Mouse (Mus musculus) G1E (cell line): ENCODE measurements at regions not wholly inside any gene's neighbourhood (a gene's known extent, or its start where the extent isn't known, plus 50 kb on each side); places are given as distances from the start of the nearest gene placed in this dataset.

Experiments
- CTCF ChIP-seq: IDR thresholded peaks from 2 replicates; pipeline ENCODE4 v1.5.1; 2012; ENCODE audit warnings: low read depth, low read length, inconsistent platforms, mixed read lengths
- GATA1 ChIP-seq: IDR thresholded peaks from 2 replicates; pipeline ENCODE4 v1.6.1; 2012; ENCODE audit warnings: borderline replicate concordance, low read length, inconsistent platforms, mixed read lengths
- GATA2 ChIP-seq: IDR thresholded peaks from 2 replicates; pipeline ENCODE4 v1.6.1; 2012; ENCODE audit warnings: low read depth, low read length, inconsistent platforms, borderline replicate concordance
- TAL1 ChIP-seq: conservative IDR thresholded peaks from 2 replicates; pipeline ENCODE4 v1.6.1; 2012; ENCODE audit warnings: low read depth, low read length, inconsistent platforms, mixed read lengths

DNA sequence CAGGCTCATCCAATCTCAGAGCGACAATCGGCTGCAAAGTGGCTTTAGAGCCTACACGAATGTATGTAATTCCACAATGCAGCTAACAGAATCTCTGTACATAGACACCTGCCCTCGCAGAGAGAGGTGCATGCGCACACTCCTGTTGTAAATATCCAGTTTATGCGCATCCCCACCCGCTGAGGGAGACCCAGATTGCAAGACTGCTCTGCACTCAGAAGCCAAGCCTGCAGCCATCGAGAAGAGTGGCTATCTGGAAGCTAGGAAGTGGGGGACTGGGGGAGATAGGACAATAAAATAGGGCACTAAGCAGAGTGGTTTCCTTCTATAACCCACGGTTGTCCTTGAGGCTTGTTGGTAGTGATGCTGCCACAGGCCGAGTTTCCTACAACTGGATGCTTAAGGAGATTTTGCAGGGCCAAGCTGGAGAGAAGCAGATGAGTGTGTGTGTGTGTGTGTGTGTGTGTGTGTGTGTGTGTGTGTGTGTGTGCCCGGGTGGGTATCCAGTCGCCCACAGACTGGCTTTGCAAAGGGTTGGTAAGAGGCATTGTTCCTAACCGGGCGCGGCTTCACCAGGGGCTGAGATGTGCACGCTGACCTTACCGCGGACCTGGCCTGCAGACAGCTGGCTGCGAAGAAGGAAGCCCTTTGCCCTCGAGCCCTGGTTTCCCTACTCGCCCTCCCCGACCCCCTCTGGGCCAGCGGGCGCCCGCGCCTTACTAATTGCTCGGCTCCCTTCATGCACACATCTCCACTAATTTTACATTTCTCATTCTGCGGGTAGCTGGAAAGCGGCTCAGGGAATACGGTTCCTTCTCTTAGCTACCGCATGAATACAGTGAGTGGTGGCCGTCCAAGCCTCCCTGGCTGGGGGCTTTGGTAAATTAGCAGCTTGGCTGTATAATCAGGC, 81.1 kb upstream of the Tbca start:
- TF ChIP-seq CTCF: no peak
- no peak for TF ChIP-seq GATA2
- no peak for TF ChIP-seq GATA1
- TF ChIP-seq TAL1: no peak
